Mouse (Mus musculus): ENCODE data around the gene Apob. TPM values are rescaled to one million over a fixed set of nuclear protein-coding genes. Genes with fewer than 3 reads are reported as not detected.
"Not testable (repeated sequence)": the region's sequence is repeated elsewhere in the genome, so short reads cannot be mapped to it uniquely, and the experiment has no call there.

The Apob gene
- polyA plus RNA-seq, 1 experiment from 2014 or later, result 0.03 TPM

DNA sequence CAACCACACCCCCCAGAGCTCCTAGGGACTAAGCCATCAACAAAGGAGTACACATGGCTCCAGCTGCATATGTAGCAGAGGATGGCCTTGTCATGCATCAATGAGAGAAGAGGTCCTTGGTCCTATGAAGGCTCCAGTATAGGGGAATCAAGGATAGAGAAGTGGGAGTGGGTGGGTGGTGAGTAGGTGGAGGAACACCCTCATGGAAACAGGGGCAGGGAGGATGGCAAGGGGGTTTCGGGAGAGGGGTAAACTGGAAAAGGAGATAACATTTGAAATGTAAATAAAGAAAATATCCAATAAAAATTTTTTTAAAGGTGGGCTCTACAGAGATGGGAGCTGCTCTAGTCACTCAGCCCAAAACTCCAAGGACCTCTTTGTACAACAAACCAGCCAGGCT, 53.7 kb downstream of the Apob start:
- not testable (repeated sequence) for H3K4me1 ChIP-seq (replicated peaks; ENCODE audit: control insufficient read depth, insufficient read depth, low read length); ATAC-seq; H3K9ac ChIP-seq (replicated peaks; ENCODE audit: low read depth, low read length); H3K27me3 ChIP-seq (replicated peaks; ENCODE audit: control insufficient read depth, insufficient read depth, low read length); H3K27ac ChIP-seq (ENCODE audit: low read length); H3K9me3 ChIP-seq (ENCODE audit: control insufficient read depth, low read length); H3K4me3 ChIP-seq (replicated peaks; ENCODE audit: low read length); H3K36me3 ChIP-seq (ENCODE audit: control insufficient read depth, insufficient read depth); H3K4me2 ChIP-seq (ENCODE audit: low read length)
- WGBS, result 89% methylated on average over 1 of the region's 1 CpGs

DNA sequence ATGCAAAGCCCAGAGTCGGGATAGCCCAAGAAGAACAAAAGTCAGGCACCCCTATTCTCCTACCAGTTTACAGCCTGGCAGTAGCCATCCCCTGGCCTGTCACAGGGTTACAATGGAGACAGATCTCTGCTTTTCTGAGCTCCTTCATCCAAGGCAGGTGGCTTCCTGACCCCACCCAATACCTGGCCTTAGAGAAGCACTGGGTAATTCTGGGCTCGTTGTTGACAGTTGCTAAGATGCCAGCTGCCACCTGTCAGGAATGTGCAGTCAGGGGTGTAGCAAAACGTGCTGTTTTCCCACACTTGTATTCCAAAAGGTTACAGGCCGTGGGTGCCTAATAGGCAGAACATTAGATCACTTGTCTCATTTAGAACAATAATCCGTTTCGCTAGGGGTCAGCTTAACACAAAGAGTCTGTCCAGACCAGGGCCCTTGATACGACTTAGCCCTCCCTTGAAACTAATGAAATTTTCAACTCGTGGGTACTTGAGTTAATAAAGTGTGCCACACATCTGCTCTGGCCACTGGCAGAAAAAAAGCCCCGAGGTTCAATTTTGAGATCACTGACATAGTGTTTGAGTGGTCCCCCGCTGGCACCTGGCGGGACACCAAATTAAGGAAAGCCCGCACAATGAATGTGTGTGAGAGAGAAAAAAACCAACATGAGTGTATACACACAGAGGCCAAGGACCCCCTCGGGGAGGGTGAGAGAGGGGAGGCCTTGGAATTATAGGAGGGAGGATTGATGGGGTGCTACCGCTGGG, 54.3 kb downstream of the Apob start:
- Histone ChIP-seq H3K27ac (ENCODE audit: low read length) (no peak overlapping the region), H3K9ac (replicated peaks; ENCODE audit: low read depth, low read length) (no peak overlapping the region), H3K4me3 (replicated peaks; ENCODE audit: low read length) (no peak overlapping the region), H3K4me2 (ENCODE audit: low read length) (no peak overlapping the region), H3K9me3 (ENCODE audit: control insufficient read depth, low read length) (no peaks in the 10 kb centered on the region), H3K36me3 (ENCODE audit: control insufficient read depth, insufficient read depth) (no peaks in the 10 kb centered on the region), H3K27me3 (replicated peaks; ENCODE audit: control insufficient read depth, insufficient read depth, low read length) (no peaks in the 10 kb centered on the region), H3K4me1 (replicated peaks; ENCODE audit: control insufficient read depth, insufficient read depth, low read length) (peaks cover 2% of the 10 kb centered on the region; the same call in 1 of the 2 replicates)
- 8% methylated on average over 14 of the region's 14 CpGs for WGBS
- peak; percentile 38 for ATAC-seq

DNA sequence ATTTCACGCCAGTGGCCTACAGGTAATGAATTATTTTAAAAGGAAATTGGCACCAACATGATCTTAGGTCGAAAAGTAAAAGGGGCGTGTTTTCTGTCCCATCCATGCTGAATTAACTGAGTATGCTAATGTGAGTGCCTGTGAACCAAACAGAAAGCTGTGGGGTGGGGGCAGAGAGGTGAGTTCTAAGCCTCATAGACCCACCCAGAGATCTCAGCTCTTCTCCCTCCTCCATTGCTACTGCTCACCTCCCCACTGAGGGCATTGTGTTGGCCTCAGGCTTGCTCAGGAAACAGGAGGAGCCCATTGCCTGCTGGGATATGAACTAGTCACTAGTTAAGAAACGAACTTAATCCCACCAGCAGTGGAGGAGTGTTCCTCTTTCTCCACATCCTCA, 54.9 kb downstream of the Apob start:
- ATAC-seq, result 0 out of 2 replicates have a peak, but pooled peaks have one; percentile 38

DNA sequence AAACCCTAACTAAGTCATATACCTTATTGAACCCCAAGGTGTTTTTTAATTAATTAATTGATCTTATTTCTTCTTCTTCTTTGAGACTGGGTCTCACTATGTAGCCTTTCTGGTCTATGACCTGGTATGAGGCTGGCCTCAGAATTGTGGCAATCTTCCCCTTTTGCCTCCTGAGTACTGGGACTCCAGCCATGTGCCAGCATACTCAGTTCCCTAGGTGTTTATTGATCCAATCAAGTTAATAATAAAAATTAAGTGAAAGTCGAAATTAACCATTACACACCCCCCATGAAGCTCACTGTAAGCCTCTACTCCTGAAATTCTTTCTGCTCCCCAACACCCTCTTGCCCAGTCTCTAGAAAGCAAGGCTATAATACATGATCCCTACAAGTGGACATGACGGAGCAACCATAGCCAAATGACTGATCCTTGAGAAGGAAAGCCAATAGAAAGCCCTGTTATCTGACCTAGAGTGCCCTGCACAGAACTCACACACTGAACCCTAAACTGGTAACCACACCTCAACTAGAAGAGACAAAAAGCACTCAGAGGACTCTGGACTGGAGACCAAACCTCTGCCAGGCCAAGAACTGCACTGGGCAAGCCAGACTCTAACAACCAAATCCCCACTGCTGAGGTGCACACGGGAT, 60.8 kb downstream of the Apob start:
- 91% methylated on average over 3 of the region's 3 CpGs for WGBS
- Histone ChIP-seq H3K9me3 (ENCODE audit: control insufficient read depth, low read length) (no peaks in the 10 kb centered on the region), H3K9ac (replicated peaks; ENCODE audit: low read depth, low read length) (no peak overlapping the region), H3K36me3 (ENCODE audit: control insufficient read depth, insufficient read depth) (no peaks in the 10 kb centered on the region), H3K4me3 (replicated peaks; ENCODE audit: low read length) (no peak overlapping the region), H3K4me2 (ENCODE audit: low read length) (no peak overlapping the region), H3K4me1 (replicated peaks; ENCODE audit: control insufficient read depth, insufficient read depth, low read length) (no peaks in the 10 kb centered on the region), H3K27ac (ENCODE audit: low read length) (no peak overlapping the region), H3K27me3 (replicated peaks; ENCODE audit: control insufficient read depth, insufficient read depth, low read length) (no peaks in the 10 kb centered on the region)
- ATAC-seq, result no peak

More for the DNA sequence above, 54.9 kb downstream of the Apob start:
- Histone ChIP-seq H3K36me3 (ENCODE audit: control insufficient read depth, insufficient read depth) (no peaks in the 10 kb centered on the region), H3K27me3 (replicated peaks; ENCODE audit: control insufficient read depth, insufficient read depth, low read length) (no peaks in the 10 kb centered on the region), H3K27ac (ENCODE audit: low read length) (no peak overlapping the region), H3K9me3 (ENCODE audit: control insufficient read depth, low read length) (no peaks in the 10 kb centered on the region), H3K4me1 (replicated peaks; ENCODE audit: control insufficient read depth, insufficient read depth, low read length) (peaks cover 2% of the 10 kb centered on the region; the same call in 1 of the 2 replicates), H3K9ac (replicated peaks; ENCODE audit: low read depth, low read length) (no peak overlapping the region), H3K4me3 (replicated peaks; ENCODE audit: low read length) (no peak overlapping the region), H3K4me2 (ENCODE audit: low read length) (no peak overlapping the region)
- 21% methylated on average over 4 of the region's 4 CpGs for WGBS

GRCm38 (mm10) chr12:8042626-8043394, 65.4 kb downstream of the Apob start:
- Histone ChIP-seq H3K9ac (replicated peaks; ENCODE audit: low read depth, low read length) (no peak overlapping the region), H3K4me2 (ENCODE audit: low read length) (no peak overlapping the region), H3K27me3 (replicated peaks; ENCODE audit: control insufficient read depth, insufficient read depth, low read length) (no peaks in the 10 kb centered on the region), H3K9me3 (ENCODE audit: control insufficient read depth, low read length) (no peaks in the 10 kb centered on the region), H3K27ac (ENCODE audit: low read length) (no peak overlapping the region), H3K4me1 (replicated peaks; ENCODE audit: control insufficient read depth, insufficient read depth, low read length) (no peaks in the 10 kb centered on the region), H3K36me3 (ENCODE audit: control insufficient read depth, insufficient read depth) (no peaks in the 10 kb centered on the region), H3K4me3 (replicated peaks; ENCODE audit: low read length) (no peak overlapping the region)
- ATAC-seq, result no peak
- WGBS, result 80% methylated on average over 7 of the region's 7 CpGs

DNA sequence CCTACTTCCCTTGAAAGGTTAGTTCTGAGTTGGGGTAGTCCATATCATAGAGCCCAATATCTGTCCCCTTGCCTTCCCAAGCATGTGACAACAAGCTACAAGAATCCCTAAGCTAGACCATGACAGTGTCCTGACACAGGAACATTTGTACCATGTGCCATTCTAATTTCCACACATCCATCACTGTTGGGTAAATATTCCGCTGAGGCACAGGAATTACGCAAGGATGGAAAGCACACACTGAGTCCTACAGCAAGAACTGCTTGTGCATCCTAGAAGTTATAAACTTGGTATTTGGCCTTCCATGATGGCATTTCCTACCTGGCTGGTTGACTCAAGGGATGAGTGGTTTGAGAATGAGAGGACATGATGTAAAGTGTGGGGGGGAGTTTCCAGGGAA, 69.6 kb downstream of the Apob start:
- 97% methylated on average over 2 of the region's 2 CpGs for WGBS
- Histone ChIP-seq H3K36me3 (ENCODE audit: control insufficient read depth, insufficient read depth) (no peaks in the 10 kb centered on the region), H3K4me1 (replicated peaks; ENCODE audit: control insufficient read depth, insufficient read depth, low read length) (no peaks in the 10 kb centered on the region), H3K4me2 (ENCODE audit: low read length) (no peak overlapping the region), H3K27ac (ENCODE audit: low read length) (no peak overlapping the region), H3K9me3 (ENCODE audit: control insufficient read depth, low read length) (no peaks in the 10 kb centered on the region), H3K27me3 (replicated peaks; ENCODE audit: control insufficient read depth, insufficient read depth, low read length) (no peaks in the 10 kb centered on the region), H3K9ac (replicated peaks; ENCODE audit: low read depth, low read length) (no peak overlapping the region), H3K4me3 (replicated peaks; ENCODE audit: low read length) (no peak overlapping the region)
- ATAC-seq, result no peak

- no peaks in the 10 kb centered on the region for H3K27me3 ChIP-seq (replicated peaks; ENCODE audit: control insufficient read depth, insufficient read depth, low read length)
- no peaks in the 10 kb centered on the region for H3K36me3 ChIP-seq (ENCODE audit: control insufficient read depth, insufficient read depth)
- no peaks in the 10 kb centered on the region for H3K4me1 ChIP-seq (replicated peaks; ENCODE audit: control insufficient read depth, insufficient read depth, low read length)
- H3K9me3 ChIP-seq (ENCODE audit: control insufficient read depth, low read length), result no peaks in the 10 kb centered on the region
- H3K4me2 ChIP-seq (ENCODE audit: low read length), result no peak overlapping the region
- no peak overlapping the region for H3K4me3 ChIP-seq (replicated peaks; ENCODE audit: low read length)
- H3K27ac ChIP-seq (ENCODE audit: low read length), result no peak overlapping the region
- no peak for ATAC-seq
- no peak overlapping the region for H3K9ac ChIP-seq (replicated peaks; ENCODE audit: low read depth, low read length)
- WGBS, result 64% methylated on average over 1 of the region's 1 CpGs
These were observed 70.4 kb downstream of the Apob start for GRCm38 (mm10) chr12:8047789-8048309.

DNA sequence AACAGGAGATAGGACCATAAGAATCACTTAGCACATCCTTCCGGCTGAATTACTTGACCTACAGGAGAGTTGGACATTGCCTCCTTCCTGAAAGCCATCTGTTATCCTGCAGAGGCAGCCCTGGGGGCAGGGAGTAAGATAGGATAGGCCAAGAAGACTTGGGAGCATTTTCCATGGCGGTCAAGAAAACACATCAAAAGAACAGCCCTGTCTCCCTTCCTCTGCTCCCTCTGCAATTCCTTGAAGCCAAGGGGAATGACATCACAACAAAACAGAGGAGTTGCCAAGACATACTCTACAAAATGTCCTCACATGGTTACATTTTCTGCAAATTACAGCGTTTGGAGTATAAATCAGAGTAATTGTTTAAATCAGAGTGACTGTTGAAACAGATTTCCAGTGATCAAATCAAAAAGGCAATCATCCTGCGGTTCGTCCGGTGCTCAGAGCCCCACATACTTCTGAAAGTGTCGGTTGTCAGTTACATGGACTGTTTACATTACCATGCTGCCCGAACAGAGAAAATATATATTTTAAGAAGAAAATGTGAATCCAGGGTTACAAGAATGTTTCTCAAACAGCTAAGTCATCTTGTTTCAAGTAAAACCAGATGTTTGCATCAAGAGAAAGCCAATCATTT, 78.7 kb downstream of the Apob start:
- Histone ChIP-seq H3K27me3 (replicated peaks; ENCODE audit: control insufficient read depth, insufficient read depth, low read length) (no peaks in the 10 kb centered on the region), H3K9ac (replicated peaks; ENCODE audit: low read depth, low read length) (no peak overlapping the region), H3K27ac (ENCODE audit: low read length) (no peak overlapping the region), H3K4me1 (replicated peaks; ENCODE audit: control insufficient read depth, insufficient read depth, low read length) (no peaks in the 10 kb centered on the region), H3K36me3 (ENCODE audit: control insufficient read depth, insufficient read depth) (no peaks in the 10 kb centered on the region), H3K9me3 (ENCODE audit: control insufficient read depth, low read length) (no peaks in the 10 kb centered on the region), H3K4me2 (ENCODE audit: low read length) (no peak overlapping the region), H3K4me3 (replicated peaks; ENCODE audit: low read length) (no peak overlapping the region)
- WGBS, result 83% methylated on average over 8 of the region's 8 CpGs
- no peak for ATAC-seq

- Histone ChIP-seq H3K9me3 (ENCODE audit: control insufficient read depth, low read length) (no peaks in the 10 kb centered on the region), H3K9ac (replicated peaks; ENCODE audit: low read depth, low read length) (no peak overlapping the region), H3K4me1 (replicated peaks; ENCODE audit: control insufficient read depth, insufficient read depth, low read length) (no peaks in the 10 kb centered on the region), H3K4me3 (replicated peaks; ENCODE audit: low read length) (no peak overlapping the region), H3K27ac (ENCODE audit: low read length) (no peak overlapping the region), H3K36me3 (ENCODE audit: control insufficient read depth, insufficient read depth) (no peaks in the 10 kb centered on the region), H3K27me3 (replicated peaks; ENCODE audit: control insufficient read depth, insufficient read depth, low read length) (no peaks in the 10 kb centered on the region), H3K4me2 (ENCODE audit: low read length) (no peak overlapping the region)
- 10% methylated on average over 3 of the region's 3 CpGs for WGBS
- peak; percentile 45; the same call in 1 of the 2 replicates for ATAC-seq
These were observed 82.1 kb downstream of the Apob start for GRCm38 (mm10) chr12:8059576-8059975.
